Mouse (Mus musculus) layer of hippocampus, postnatal 14 days (tissue): ENCODE results near the gene Adcy10. TPM values are rescaled to one million over a fixed set of nuclear protein-coding genes. Genes with fewer than 3 reads are reported as not detected.

Source experiments
- DNase-seq, 2 experiments: peaks; one replicate each; pipeline ENCODE4 v3.0.0; 2021 to 2022; ENCODE audit warnings: low spot score in 2 of 2, mixed read lengths in 1 of 2
- long read RNA-seq, 2 experiments: library from polyadenylated mRNA; stranded (forward); transcript quantifications; one replicate each; pipeline ENCODE4 v2.0.0; 2021
- total RNA-seq, 2 experiments: library from RNA; stranded (reverse); gene quantifications; 2 replicates each; pipeline ENCODE4 v1.2.3; 2021

Gene Adcy10
- under 1 TPM; 0.41 to 0.48 TPM for total RNA-seq
- long read RNA-seq, experiment 1 = 0 reads
- long read RNA-seq, experiment 2, partial matches to known transcripts = 0 of 2 reads
- long read RNA-seq, experiment 2, other reads (novel, unspliced or antisense) = 2 of 2 reads

DNA sequence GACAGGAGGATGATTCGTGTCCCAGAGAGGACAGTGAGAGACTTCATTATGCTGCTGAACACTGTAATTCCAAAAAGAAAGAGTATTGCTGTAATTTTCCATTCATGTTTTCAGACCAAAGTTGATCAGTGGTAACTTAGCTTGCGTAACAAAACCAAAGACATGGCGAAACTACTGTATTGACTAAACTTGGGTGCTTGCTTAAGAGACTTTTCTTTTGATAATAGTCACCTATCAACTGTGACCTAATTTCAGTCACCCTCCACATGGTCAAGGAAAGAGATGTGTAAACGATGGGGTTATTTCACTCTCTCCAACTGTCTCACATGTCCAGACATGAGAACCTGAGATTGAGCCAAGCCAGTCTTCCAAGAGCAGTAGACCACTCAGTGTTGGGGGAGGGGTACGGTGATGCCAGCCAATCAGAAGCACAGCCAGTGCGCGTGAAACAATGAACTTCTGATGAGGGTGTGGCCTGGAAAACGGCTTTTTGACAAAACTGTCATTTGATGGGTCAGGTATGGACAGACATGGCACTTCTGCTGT lies at the start of gene Adcy10:
Gene Adcy10 (plus strand): TSS at position 496 of the 546 bp plus-strand sequence.
- DNase-seq = no peak

DNA sequence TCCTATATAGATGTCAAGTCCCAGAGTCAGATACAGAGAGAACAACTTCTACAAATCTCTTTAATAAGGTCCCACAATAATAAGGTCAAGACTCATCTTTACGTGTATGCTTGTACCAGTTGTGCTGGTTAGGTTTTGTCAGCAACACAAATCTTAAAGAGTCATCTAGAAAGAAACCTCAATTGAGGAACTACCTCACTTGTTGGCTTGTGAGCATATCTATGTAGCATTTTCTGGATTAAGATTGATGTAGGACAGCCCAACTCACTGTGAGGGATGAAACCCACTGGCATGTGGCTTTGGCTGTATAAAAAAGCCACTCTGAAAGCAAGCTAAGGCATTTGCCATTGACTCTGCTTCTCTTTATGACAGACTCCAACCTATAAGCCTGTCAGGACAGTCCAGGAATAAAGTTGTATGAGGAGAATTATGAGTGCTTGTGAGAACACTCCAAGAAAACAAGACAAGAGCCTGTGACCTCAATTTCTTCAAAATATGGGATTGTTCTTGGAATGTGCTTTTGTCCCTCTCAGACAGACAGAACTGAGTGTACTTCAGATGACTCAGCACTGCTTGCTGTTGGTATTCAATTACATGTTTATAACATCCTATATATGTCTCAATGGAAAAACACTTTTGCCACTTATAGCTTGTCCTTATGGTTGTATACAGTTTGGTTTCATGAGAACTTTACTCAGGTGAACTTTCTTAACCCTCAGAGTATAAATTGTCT lies 46.5 kb upstream of the Adcy10 start:
- DNase-seq = no peak

DNA sequence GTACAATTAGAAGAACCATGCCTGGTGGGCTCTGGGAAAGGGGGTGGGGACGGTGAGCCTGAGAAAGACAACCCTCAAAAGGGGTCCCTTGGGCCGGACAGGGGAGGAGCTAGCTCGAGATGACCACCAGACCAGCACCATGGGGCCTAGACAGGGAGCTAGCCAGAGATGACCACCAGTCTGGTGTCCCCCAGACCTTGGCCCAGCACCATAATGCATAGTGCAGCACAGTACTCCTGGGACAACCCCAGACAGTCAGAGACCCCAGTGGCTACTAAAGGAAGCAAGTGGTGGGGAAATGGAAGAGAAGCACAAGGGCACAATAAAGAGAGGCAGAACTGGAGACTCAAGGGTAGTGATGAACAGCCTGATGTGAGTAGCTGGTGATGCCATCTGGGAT lies 44.2 kb upstream of the Adcy10 start:
- no peak for DNase-seq

DNA sequence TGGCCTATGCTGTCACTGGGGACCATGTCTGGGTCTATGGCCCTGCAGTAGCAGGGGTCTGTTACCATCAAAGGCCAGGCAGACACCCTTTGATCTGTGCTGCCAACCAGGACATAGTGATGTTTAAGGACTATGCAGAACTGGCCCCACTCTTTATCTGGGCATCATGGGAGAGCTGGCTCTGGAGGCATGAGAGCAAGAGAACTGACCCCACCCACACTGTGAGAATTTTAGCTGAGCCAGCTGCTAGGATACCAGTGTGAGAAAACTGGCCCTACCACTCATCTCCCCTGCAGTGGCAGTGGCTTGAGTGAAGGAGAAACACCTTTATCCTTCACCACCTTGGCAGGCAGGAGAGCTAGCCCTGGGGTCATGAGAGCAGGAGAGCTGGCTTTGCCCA lies 43.8 kb upstream of the Adcy10 start:
- DNase-seq = no peak

DNA sequence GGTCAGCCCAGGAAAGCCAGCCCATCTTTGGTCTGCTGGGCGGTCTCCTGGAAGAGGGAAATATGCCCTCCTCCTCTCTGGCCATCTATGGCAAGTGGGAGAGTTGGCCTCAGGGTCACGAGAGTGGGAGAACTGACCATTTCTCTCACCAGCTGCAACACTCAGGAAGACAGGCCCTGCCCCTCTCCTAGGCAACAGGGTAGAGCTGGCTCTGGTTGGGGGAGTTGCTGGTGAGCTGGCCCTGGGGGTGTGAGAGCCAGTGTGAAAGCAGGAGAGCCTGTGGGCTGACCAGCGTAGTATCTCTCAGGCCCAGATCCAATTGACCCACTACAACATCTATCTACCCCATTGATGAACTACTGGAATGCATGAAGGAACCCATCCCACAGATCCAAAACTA lies 43.3 kb upstream of the Adcy10 start:
- no peak for DNase-seq

DNA sequence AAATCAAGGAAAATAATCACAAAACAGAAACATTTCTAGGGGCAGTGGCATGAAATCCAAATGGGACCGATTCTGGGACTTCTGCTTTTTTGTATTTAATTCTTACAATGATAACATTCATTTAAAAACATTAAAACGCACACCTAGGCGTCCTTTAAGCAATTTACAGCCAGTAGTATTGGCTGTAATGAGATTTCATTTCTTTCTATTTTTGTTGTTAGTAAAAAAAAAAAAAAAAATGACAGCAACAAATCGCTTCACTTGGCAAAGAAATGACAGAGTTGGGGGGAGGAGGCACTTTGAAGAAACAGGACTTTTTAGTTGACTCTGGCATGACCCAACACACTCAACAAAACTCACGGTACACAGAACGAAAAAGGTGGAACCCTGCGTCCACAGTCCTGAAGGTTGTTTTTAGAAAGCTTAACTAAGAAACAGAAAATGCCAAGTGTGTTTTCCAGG lies 25.9 kb upstream of the Adcy10 start:
- no peak for DNase-seq

DNA sequence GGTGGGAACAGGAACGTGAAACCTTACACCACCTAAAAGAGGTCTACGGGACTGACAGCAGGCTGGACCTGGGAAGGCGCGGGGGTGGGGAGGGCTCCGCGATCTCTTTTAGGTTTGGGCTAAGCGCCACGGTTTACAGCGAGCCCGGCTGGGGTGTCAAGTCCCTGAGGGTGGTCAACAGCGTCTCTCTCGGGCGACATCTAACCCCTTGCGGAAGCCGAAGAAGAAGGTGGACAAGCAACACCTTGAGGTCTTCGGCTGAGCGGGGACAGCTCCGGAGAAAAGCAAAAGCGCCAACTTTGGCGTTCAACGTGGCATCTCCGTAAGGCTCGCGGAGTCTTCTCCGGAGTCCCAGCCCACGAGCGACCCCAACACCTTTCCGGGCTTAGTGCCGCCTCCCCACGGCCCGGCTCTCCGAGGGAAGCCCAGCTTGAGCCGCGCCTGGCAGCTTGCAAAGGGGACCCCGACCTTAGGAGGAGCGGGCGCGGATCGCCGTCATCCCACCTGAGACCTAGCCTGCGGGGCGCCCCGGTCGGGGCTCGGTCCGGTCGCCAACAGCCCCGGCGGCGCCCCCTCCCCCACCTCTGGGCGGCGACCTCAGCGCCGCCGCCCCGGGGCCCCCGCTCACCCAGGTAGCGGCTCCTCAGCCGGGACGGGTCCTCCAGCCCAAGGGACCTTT lies 25.3 kb upstream of the Adcy10 start:
- DNase-seq = peak; percentile 36 to 43

DNA sequence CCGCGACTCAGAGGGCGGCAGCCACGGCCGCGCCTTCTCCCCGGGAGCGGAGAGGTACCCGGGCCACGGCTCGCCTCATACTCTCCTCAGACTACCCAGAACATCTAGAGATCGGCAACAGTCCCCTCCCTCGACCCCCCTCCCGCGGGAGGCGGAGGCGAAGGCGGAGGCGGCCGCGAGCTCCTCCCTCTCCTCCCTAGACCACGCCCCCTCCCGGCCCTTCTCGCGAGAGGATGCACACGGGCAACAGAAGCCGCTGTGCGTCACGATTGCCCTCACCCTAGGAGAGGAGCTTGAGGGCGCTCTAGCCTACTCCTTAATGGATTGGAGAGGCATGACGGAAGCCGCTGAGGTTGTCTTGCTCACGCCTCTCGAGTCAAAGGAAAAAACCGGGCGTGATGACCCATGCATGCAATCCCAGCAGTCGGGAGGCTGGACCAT lies 24.6 kb upstream of the Adcy10 start, which contains the start of the genes Dcaf6 and Mpc2:
Gene Dcaf6 (minus strand): TSS at position 116 of the 441 bp plus-strand sequence.
Gene Mpc2 (plus strand): TSS at position 278 of the 441 bp plus-strand sequence.
- DNase-seq = peak; percentile 99

DNA sequence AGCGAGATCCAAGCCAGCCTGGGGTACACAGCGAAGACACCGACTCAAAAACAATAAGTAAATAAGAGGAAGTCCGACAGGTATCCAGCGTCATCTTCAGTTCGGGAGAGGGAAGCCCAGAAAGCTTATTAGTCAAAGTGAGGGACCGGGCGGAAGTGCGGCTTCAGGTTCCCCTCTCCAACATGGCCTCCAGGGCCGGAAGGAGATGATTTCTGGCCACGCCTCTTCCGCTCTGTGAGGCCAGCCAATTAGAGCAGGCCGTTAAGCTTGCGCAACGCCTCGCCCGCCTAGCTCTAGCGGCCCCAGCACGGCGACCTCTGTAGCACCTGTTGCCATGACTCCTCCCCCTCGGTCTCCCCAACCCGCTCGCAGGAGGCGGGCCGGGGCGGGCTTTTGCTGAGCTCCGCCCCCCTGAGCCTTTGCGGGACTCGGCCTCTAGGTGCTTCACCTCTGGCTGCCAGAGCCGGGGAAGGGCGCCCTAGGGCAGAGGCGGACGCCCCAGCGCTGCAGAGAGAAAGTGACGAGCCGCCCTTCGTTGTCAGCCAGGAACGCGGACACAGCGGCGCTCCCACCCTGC lies 24.1 kb upstream of the Adcy10 start:
- DNase-seq = peak; percentile 98 to 99

DNA sequence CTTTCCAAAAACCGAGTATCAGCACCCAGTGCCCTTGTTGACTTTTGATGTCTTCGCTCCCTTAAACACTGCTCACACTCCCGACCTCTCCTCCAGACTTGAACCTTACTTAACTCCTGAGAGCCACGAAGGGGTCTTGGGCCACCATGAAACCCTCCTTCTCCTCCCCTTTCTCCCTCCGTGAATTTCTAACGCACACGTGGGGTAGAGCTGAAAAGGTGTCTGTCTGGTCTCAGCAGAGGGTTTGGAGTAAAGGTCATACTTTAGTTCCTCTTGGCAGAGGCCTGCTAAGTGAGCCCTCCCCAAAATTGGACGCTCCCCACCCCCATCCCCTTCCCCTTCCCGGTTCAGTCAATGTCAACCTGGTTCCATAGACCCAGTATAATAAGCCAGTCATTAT lies 23.3 kb upstream of the Adcy10 start:
- DNase-seq = no peak

DNA sequence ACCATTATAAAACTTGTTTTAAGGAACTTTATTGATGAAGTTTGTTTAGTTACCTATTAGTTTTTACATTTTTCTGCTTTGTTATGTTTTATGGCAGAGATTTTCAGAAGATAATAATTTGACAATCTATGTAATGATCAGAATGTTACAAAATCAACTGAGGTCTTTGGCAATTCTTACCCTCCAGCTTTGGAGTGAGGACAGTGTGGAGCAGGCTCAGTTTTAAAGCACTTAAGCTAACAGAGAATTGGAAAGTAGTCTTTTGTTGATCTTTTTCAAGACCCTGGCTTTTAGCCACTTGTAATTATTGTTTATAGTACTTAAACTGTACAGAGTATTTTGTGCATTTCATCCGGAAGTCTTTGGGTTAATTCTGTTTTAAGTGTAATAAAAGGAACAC lies 22.1 kb upstream of the Adcy10 start:
- no peak for DNase-seq

DNA sequence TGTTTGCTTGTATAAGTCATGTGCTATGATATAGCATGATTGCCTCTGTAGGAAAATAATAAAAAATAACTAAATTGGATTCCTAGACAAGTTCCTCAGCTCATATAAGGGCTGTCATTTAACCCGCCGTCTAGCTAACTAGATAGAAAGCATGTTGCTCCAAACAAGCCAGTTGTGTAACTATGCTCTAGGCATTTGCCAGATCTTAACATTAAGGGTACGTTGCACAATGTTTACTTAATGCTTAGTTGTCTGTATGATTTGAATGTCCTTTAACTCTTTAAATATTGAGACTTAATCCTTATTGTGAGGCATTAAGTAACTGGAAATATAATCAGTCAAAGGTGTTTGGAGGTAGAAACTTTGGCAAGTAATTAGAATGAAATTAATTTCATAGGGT lies 20.4 kb upstream of the Adcy10 start:
- no peak for DNase-seq

DNA sequence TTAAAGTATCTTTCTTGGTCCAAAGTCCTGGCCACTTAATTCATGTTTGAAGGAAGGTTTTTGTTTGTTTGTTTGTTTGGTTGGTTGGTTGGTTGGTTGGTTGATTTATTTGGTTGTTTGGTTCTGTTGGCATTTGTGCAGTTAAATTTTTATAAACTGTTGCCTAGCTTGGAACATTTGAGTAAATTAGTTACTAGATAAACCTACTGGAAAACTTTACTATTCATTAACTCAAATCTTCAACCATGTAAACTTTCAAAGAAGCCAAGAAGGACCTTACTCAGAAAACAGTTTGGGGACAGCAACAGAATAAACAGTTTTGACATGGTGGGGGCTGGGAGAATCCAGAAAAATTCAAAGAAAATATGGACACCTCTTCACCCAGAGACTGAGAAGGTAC lies 16.0 kb upstream of the Adcy10 start:
- no peak for DNase-seq

DNA sequence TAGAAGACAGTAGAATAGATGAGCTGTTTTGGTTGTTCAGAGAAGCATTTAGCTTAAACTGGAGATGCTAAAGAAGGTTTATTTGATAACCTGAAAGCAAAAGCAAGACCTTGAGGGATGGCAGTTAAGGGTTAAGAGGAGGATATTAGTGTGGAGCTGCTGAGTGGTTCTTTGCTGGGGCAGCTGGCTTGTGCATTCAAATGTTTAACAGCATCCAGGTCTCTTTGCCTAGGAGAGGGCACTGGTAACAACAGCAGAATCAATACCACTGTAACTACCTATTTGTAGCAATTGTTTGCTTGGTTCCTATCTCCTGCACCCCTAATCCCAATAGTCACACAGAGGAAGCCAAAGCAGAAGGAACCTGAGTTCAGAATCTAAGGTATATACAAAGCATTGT lies 15.3 kb upstream of the Adcy10 start:
- no peak for DNase-seq

DNA sequence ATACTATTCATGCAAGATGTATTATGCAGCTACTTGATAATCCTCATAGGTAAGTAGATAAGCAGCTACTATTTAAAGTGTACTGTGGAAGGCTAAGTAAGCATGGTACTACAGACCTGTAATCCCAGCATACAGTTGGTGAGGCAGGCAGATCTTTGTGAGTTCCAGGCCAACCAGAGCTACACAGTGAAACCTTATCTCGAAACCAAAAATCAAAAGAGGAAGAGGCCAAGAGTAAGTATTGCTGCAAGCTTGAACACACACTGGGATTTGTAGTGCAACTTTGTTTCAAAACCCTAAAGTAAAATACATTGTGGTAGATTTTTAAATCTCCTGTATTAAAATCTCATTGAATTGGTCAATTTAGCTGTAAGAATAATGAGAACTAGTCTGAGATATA lies 13.5 kb upstream of the Adcy10 start:
- DNase-seq = no peak

DNA sequence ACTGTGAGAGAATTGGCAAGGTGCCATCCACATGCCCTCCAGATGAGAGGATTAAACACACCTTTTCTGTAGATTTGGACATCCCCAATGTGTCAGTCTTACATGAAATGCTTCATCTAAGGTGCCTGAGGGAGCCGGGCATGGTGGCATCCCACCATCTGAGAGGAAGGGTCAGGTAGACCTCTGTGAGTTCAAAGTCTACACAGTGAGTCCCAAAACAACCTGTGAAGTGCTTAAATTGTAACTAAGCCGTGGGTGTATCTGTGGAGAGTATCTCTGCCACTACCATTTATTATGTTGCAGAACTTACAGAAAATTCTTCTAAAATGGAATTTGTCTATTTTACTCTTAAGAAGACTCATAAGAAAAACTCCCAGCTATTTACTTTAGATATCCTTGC lies 1.1 kb downstream of the Adcy10 start:
- DNase-seq = no peak

DNA sequence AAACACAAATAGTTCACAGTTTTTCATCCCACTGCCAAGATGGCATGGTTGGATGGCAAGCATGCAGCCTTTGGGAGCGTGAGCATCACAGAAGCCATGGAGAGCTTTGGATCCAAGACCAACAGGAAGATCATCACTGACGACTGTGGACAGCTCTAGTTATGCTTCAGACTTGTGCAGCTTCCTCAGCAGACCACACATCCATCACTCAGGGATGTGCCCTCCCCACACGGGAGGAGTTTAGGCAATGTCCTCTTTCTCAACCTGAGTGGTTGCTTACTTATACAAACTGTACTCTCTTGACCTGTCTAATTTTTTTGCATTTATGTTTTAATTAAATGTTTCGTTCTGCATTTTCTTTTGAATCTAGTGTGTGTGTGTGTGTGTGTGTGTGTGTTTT lies 4.2 kb downstream of the Adcy10 start:
- no peak for DNase-seq

DNA sequence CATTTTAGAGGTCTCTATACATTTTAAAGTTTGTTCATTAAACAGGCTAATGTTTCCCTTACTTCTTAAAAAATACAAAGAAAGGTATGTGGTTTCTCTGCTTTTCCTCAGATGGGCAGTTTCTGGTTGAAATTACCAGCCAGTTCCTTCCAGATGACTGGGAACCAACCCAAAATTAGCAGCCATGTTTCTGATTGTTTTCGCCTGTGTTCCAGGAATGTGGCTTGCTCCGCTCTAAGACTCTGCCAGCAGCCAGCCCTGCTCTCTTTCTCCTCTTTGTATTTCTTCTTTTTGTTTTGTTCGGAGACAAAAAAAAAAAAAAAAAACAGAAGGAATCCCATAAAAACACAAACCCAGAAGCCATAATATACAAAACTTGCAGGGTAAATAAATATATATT lies 13.9 kb downstream of the Adcy10 start:
- no peak for DNase-seq

DNA sequence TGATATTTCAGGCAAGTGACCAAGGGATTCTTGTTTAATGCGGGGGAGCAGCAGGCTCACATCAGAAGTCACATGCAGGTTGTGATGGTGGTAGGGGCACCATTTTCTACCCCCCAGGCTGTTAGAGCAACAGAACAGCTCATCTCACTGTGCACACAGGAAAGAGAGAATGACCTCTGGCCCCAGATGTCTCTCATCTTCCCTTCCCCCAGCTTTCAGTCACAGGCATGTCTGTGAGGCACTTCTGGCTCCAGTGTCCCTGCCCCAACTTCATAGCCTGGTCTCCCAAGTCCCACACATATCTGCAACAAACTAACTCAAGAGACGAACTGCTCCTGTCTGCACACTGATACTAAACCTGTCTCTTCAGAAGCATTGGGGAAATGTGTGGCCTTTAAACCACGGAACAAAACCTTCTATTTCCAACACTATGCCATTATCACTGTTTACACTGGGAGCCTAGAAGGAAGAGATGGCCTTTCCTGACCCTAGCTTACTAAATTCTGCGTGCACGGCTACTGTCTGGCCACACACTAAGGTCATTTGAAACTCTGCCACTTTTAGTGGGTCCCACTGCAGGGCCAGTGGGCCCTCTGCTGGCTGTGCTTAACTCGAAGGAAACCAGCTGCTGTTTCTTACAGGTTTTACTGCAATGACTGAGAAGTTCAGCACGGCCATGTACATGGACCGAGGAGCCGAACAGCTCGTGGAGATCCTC lies 18.5 kb downstream of the Adcy10 start:
- no peak for DNase-seq

DNA sequence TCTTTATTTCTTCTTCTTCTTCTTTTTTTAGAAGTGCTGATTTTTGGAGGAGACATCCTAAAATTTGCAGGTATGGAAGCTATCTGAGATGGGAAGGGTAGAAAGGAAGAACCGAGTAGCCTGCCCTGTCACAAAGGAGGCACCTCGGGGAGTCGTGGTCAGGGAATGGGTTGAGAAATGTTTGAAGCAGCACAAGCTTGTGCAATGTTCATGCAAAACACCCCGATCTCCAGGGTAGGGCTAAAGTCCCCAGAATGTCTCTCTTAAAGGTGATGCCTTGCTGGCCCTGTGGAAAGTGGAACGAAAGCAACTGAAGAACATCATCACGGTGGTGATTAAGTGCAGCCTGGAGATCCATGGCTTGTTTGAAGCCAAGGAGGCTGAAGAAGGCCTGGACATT lies 21.3 kb downstream of the Adcy10 start:
- DNase-seq = no peak

DNA sequence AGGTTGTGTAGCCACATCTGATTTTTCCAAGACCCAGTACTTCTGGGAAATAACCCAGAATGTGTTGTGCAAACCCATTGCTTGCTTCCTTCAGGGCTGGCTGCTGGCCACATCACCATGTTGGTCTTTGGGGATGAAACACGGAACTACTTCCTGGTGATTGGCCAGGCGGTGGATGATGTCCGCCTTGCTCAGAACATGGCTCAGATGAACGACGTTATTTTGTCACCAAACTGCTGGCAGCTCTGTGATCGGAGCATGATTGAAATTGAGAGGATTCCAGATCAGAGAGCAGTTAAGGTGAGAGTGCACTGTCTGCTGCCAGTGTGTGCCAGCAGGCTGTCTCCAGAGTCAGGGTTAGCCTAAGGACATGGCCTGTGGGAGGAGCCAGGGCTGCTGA lies 25.2 kb downstream of the Adcy10 start:
- DNase-seq = no peak
